Mouse (Mus musculus): ENCODE measurements around the gene Rtl6. TPM values are rescaled to one million over a fixed set of nuclear protein-coding genes. Genes with fewer than 3 reads are reported as not detected.

Rtl6 gene
- 6.4 and 6.6 TPM in 2 replicates for total RNA-seq (2017)

DNA sequence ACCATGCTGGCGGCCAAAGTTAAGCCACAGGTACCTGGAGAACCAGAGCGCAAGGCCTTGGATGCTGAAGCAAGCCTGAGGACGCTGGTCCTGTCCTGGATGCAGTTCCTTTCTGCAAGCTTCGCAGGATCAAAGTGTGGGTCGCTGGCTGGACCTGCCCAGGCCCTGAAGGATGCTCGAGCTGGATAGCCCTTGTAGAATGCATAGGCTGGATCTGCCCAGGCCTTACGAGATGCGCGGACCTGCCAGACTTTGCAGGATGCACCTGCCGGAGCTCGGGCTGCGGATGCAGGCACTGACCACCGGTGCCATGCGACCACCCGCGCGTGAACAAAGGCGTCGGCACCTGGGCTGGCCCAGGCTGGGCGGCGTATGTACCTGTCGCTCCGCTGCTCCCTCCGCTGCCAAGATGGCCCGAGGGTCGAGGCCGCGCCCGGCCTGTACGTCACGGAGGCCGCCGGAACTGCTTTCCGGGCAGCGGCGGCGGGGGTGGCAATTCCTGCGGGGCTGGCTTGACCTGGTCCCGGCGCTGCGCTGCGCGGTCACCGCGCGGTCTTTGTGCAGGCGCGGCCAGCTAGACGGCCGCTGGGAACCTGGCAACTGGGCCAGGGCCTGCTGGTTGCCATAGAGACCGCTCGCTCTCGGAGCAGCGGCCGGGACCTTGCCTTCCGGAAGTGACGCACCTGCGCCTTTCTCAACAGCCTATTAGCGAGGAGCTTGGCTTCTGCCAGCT lies at the start of gene Rtl6:
Gene Rtl6, minus strand, starts transcription at position 635 of the 733 bp plus-strand sequence.
- ATAC-seq (ENCODE audit: extremely low read depth, insufficient number of reproducible peaks, low FRiP score, poor library complexity, severe bottlenecking): peak; percentile 62

DNA sequence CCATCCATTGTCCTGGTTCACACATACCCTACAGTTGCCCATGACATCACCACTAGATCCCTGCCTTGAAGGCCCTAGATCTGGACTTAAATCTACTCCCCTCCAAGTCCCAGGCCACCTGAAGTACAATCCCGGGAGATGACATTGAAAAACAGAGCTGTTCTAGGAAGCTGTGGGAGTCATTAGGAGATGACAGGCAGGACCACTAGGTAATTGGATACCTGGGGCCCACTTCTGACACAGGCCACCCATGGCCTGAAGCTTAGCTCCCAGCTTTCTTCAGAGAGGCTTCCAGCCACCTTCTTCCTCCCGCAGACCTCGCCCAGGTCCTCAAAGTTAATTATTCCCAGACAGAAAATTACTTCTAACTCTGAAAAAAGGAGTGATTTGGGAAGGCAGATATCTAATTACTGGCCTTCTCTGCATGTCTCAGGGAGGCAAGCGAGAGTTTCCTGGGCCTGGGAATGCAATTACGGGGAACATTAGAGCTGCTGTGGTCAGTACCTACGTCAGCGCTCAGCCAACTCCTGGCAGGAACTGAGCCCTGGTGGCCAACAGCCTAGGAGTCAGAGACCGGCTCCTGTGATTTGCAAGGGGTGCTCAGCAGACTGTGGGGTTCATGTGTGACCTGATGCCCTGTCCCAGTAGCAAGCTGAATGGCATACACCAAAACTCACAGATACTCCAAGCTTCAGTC lies 45.8 kb upstream of the Rtl6 start:
- ATAC-seq (ENCODE audit: extremely low read depth, insufficient number of reproducible peaks, low FRiP score, poor library complexity, severe bottlenecking): no peak

DNA sequence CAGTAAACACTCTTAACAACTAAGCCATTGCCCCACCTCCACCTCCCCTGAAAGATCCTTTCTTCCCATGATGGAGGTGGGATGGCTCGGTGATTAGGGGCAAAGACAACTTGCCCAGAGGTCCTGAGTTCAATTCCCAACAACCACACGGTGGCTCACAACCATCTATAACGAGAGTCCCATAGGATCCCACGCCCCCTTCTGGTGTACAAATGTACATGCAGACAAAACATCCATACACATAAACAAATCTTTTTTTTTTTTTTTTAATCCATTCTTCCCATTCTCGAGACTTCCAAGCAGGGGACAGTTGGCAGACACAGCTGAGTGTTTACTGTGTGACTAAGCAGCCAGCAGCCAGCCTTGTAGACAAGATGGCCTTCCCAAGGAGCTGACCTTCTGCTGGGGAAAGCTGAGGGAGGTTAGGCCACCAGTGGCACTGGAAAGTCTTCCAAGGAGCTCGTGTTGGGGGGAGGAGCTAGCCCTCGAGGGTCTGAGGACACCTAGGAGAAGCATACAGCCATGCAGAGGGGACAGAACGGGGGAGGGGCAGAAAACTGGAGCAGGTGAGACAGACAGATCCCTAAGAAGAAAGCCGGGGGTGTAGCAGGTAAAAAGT lies 43.5 kb upstream of the Rtl6 start:
- no peak for ATAC-seq (ENCODE audit: extremely low read depth, insufficient number of reproducible peaks, low FRiP score, poor library complexity, severe bottlenecking)

DNA sequence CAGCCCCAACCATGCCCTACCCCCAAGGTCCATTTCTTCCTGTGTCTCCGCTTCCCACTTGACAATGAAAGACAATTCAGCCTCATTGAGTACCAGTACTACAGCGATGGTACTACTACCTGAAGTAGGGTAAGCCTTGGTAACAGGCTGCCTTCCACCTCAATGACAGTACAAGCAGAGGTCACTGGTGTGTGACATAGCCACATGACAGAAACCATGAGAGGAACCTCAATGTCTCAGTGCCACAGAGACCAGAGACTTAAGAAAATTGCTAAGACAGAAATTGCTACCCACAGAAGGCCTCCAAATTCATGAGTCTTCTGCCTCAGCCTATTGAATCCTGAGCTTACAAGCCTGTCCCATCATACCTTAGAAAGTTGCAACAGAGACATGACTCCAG lies 41.3 kb upstream of the Rtl6 start:
- peak; percentile 39; the same call in 1 of the 2 replicates for ATAC-seq (ENCODE audit: extremely low read depth, insufficient number of reproducible peaks, low FRiP score, poor library complexity, severe bottlenecking)

DNA sequence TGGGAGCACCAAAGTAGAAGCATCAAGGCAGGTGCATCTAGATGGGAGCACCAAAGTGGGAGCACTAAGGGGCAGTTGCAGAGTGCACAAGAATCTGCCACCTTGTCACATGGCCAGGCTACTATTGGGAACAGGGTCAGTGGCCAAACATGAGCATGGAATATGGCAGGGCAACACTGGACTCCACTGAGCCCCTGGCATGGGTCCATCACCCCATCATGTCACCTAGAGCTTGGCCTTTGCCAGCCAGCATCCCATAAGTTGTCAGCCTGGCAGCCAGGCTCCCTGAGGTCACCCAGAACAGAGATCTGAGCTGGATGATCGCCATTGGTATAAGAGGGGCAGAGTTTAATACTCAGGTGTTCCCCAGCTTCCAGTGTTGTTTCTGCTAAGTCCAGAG lies 40.2 kb upstream of the Rtl6 start:
- ATAC-seq (ENCODE audit: extremely low read depth, insufficient number of reproducible peaks, low FRiP score, poor library complexity, severe bottlenecking): no peak

DNA sequence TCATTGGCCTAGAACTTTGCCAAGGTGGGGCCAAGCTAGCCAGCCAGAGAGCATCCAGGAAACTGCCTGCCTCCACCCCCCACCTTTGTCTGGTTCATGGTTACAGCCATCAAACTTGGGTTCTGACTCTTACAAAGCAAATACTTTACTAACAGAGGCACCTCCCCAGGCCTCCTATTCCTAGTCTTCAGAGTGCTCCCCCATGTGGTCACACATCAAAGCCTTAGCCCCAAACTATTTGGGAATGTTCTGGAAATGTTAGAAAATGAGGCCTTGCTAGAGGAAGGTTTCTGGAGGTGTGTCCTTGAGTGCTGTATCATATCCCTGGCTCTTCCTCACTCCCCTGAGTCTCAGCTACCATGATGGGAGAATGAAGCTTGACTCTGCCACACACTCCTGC lies 39.4 kb upstream of the Rtl6 start:
- no peak for ATAC-seq (ENCODE audit: extremely low read depth, insufficient number of reproducible peaks, low FRiP score, poor library complexity, severe bottlenecking)

DNA sequence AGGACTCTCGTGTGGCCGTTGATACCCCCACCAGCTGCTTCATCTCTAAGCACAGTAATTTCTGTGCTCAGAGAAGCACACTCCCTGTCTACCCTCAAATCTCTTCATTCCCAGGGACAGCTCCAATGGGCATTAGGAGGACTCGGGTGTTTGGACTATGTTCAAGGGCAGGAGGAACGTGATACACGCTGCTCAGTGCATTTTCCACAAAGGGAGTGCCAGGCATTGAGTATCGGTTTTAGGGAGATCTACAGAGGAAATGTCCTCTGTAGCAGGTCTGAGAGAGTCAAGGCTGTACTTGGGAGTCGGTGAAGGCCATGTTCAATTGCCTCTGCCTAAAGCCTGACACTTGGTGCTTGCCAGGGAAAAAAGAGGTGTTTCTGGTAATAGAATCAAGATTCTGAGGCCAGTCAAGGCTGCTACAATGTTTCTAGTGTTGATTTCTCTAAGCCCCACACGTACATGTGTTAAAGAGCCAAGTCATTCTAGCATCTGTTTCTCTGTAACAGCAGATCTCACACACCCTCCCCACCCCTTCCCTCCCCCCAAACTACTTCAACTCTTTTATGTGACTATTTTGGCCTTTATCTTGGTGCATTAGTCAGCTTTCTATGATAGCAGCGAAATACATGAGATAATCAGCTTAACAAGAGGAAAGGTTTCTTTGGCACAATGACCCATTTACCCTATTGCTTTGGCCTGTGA lies 37.8 kb upstream of the Rtl6 start:
- no peak for ATAC-seq (ENCODE audit: extremely low read depth, insufficient number of reproducible peaks, low FRiP score, poor library complexity, severe bottlenecking)

DNA sequence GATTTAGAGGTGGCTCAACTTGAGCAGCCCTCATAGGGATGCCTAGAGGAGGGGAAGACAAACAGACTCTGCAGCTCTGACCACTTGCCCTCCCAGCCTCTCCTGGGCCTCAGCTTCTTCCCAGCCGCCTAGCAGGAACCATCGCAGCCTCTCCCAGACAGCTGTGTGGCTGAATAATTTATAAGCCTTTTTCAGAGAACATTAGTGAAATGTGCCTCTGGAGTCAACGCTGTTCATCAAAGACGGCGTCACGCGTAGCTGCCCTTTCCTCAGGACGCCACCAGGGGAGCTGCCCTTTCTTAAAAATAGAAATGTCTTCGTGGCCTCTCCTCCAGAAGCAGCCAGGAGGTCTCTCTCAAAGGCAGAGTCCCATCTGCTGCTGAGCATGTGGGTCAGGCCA lies 35.9 kb upstream of the Rtl6 start:
- ATAC-seq (ENCODE audit: extremely low read depth, insufficient number of reproducible peaks, low FRiP score, poor library complexity, severe bottlenecking): no peak

DNA sequence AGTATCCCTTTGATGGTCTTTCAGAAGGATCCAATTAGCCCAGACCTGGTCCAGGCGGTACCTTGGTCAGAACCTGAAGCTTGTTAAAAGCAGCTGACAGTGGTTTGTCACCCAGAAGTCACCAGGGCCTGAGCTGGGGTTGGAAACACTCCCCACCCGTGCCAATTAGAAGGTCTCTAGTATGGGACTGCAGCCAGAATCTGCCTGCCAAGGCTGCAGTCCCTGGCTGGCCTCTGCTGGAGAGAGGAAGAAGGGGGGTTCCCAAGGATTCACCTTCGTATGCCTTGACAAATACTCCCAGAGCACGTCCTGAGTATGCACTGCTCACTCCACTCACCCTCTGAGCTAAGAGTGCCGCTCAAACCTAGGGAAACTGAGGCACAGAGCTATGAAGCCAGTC lies 34.6 kb upstream of the Rtl6 start:
- ATAC-seq (ENCODE audit: extremely low read depth, insufficient number of reproducible peaks, low FRiP score, poor library complexity, severe bottlenecking): no peak

DNA sequence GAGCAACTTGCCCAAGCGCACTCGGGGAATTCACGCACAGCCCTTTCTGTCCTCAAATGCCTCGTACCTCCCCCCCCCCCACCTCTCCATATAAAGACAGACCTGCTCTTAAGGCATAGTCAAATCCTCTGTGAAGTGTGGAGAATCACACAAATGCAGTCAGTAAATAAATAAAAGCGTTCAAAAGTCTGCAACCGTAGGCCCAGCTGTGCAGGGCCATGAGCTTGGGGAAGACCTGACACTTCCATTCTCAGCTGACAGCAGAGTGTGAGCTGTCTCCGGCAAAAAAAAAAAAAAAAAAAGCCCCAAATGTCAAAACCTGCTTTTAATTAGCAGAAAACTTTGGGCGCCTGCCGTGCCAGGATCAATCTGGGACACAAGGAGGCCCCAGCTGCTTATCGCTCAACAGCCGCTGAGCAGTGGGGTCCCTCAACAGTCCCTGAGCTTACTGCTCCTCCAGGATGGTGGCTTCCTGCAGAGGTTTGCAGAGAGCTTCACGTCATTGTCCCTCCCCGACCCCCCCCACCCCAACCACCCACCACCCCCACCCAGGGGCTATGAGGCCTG lies 34.0 kb upstream of the Rtl6 start:
- no peak for ATAC-seq (ENCODE audit: extremely low read depth, insufficient number of reproducible peaks, low FRiP score, poor library complexity, severe bottlenecking)

DNA sequence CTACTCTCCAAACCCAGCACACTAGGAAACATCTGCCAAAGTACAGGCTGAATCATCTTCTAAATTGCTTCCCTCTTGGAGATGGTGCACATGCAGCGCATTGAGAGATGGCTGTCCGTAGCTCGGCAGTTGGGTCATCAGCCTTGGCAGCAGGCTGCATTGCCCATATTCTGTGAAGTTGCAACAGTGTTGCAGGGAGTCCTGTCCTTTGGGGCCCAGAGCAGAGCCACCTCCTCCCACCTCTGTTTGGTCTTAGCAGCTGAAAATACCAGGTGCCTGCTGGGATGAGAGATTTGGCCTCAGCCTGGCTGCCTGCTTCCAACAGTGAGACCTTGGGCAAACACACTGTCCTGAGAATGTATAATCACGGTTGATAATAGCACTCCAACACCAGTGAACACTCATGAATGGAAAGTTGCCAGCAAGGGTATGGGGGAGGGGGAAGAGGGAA lies 30.8 kb upstream of the Rtl6 start:
- ATAC-seq (ENCODE audit: extremely low read depth, insufficient number of reproducible peaks, low FRiP score, poor library complexity, severe bottlenecking): no peak

DNA sequence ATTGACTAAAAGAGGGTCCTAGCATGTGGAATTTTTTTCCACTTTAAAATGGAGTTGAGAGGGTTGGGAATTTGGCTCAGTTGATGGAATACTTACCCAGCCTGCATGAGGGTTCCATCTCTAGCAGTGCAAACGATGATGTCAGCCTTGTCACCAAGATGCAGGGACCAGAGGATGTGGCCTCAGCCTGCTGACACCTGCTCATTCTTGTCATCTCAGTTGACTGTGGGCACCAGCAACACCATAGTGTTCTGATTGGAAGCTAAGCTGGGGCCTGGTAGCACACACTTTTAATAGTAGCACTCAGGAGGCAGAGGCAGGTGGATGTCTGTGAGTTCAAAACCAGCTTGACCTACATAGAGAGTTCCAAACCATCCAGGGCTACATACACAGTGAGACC lies 21.0 kb upstream of the Rtl6 start:
- ATAC-seq (ENCODE audit: extremely low read depth, insufficient number of reproducible peaks, low FRiP score, poor library complexity, severe bottlenecking): no peak

DNA sequence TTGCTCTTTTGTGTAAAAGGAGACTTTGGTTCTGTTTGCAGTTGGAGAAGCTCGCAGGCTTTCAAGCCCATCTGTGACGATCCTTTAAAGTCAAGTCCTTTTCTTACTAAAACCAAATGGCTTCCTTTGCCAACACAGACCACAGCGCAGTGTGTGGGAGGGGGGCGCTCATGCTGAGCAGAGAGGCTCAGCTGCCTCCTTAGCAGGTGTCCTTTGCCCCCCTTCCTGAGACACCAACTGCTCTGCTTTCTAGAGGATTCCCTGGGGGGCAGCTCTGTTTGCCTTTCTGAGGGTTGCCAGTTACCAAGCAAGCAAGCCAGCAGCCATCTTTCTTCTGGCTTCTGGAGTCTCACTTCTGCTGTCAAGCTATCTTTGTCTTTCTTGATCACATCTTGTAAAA lies 19.4 kb upstream of the Rtl6 start:
- ATAC-seq (ENCODE audit: extremely low read depth, insufficient number of reproducible peaks, low FRiP score, poor library complexity, severe bottlenecking): peak; percentile 71

DNA sequence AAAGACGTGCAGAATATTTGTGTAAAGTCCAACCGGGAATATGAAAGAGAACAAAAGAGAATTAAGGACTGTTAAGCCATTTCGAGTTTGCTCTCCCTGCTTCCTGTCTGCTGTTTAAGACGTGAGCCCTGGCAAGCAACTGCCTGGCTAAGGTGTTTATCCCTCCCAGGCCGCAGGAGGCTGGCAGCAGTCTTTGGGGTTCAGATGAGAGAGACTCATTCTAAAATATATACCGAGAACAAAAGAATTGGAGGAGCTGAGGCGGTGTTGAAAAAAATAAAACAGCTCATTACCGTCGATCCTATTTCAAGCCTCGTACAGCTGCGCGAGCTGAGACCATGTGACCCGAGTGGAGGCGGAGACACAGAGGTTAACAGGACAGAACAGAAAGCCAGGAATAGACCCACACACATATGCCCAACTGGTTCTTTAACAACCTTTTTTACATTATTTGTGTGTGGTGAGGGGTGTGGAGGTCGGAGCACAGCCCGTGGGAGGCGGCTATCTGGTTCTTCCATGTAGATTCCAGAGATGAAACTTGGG lies 9.0 kb upstream of the Rtl6 start:
- no peak for ATAC-seq (ENCODE audit: extremely low read depth, insufficient number of reproducible peaks, low FRiP score, poor library complexity, severe bottlenecking)

DNA sequence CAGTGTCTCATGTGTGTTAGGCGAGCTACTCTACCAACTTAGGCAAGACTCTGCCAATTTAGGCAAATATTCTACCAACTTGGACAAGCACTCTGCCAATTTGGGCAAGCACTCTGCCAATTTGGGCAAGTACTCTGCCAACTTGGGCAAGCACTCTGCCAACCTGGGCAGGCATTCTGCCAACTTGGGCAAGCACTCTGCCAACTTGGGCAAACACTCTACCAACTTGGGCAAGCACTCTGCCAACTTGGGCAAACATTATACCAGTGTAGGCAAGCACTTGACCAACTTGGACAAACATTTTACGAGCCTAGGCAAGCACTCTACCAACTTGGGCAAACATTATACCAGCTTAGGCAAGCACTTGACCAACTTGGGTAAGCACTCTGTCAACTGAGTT lies 3.9 kb upstream of the Rtl6 start:
- ATAC-seq (ENCODE audit: extremely low read depth, insufficient number of reproducible peaks, low FRiP score, poor library complexity, severe bottlenecking): no peak

DNA sequence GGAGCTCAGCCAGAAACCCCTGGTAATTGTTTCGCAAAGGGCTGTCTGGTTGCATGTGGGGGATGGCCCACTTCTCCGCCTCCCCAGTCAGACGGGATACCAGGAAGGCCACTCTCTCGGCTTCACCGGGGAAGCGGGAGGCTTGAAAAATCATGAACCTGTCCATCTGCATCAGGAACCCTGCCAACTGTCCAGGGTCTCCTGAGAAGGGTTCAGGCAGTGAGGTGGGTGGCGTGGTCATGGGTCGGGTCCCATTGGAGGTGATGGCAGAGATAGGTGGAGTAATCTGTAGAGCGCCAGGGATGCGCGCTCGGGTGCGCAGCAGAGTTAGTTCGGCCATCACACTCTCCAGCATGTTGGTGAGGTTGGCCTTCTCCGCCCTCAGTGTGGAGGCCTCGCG lies 949 bp downstream of the Rtl6 start:
- no peak for ATAC-seq (ENCODE audit: extremely low read depth, insufficient number of reproducible peaks, low FRiP score, poor library complexity, severe bottlenecking)

DNA sequence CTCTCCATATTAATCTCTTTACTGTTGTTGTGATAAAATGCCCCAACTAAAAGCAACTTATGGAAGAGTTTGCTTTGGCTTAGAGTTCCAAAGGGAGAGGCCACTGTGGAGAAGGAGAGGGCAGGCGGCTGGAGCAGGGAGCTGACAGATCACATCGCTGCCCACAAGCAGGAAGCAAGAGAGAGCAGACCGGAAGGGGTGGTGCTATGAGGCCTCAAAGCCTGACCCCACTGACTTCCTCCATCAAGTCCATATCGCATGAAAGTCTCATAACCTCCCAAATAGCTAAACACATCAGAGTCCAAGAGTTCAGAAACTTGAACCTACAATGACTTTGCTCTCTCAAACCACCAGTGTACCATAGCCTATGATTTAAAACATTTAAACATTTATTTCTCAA lies 6.6 kb downstream of the Rtl6 start:
- peak; percentile 30 for ATAC-seq (ENCODE audit: extremely low read depth, insufficient number of reproducible peaks, low FRiP score, poor library complexity, severe bottlenecking)

DNA sequence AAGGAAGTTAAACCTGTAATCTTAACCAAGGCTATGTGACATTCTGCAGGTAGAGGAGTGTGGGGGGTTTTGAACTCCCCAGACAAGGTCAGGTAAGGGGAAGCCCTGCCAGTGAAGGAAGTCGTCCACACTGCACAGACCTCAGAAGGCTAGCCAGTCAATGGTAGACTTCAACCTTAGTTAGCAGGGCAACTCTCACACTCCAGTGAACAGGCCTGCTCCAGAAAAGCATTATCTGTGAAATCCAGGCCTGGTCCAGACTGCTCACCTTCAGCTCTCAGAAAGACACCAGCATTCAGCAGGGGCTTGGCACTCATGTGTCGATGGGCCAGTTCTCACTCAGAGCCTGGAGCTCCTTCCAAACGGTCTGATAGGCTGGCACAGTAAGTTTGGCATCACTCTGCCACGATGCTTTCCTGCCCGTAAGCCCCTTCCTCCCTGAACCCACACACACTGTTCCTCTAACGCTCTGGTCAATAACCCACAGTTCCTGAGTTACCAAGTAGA lies 8.3 kb downstream of the Rtl6 start:
- ATAC-seq (ENCODE audit: extremely low read depth, insufficient number of reproducible peaks, low FRiP score, poor library complexity, severe bottlenecking): no peak

DNA sequence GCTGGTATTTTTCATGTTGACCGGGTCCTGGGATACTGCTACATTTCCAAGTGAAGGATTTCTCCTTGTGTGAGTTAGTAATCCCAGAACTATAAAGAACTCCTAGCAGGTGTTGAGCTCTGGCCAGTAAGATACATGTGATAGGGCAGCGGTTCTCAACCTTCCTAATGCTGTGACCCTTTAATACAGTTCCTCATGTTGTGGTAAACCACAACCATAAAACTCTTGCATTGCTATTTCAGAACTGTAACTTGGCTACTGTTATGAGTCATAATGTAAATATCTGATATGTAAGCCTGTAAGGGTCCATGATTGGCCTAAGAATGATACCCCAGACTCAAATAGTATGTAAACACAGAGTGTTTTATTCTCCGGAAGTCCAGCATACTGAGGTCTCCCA lies 11.6 kb downstream of the Rtl6 start:
- ATAC-seq (ENCODE audit: extremely low read depth, insufficient number of reproducible peaks, low FRiP score, poor library complexity, severe bottlenecking): no peak
